Mouse (Mus musculus) embryonic fibroblast, embryonic 13.5 days (primary cell): ENCODE data around the gene Herc2. TPM values are rescaled to one million over a fixed set of nuclear protein-coding genes. Genes with fewer than 3 reads are reported as not detected.
"Not testable (repeated sequence)": the region's sequence is repeated elsewhere in the genome, so short reads cannot be mapped to it uniquely, and the experiment has no call there.

Source experiments
- H3K27ac ChIP-seq: 2 replicates; pipeline ENCODE4 v1.5.1; 2012; ENCODE audit warnings: low read length, control low read depth, inconsistent platforms; ENCODE audit not compliant: insufficient read depth
- H3K4me1 ChIP-seq: 2 replicates; pipeline ENCODE4 v1.6.1; 2011; ENCODE audit warnings: low read length; ENCODE audit not compliant: control insufficient read depth, insufficient read depth
- H3K4me3 ChIP-seq: 2 replicates; pipeline ENCODE4 v1.5.1; 2011; ENCODE audit warnings: mild to moderate bottlenecking, control low read depth, low read length; ENCODE audit not compliant: insufficient read depth
- CTCF ChIP-seq: IDR thresholded peaks from 2 replicates; pipeline ENCODE4 v1.5.1; 2011; ENCODE audit warnings: mild to moderate bottlenecking, control low read depth, low read length, moderate library complexity, borderline replicate concordance; ENCODE audit not compliant: insufficient read depth
- POLR2A ChIP-seq: IDR thresholded peaks from 2 replicates; pipeline ENCODE4 v1.6.1; 2011; ENCODE audit warnings: low read depth, mild to moderate bottlenecking, control low read depth, low read length, moderate library complexity
- polyA plus RNA-seq: library from polyadenylated mRNA; stranded (reverse); fragments of >200 nt; gene quantifications from 2 replicates; pipeline ENCODE4 v1.2.4, GENCODE M21; 2011; ENCODE audit warnings: low read depth; ENCODE audit not compliant: missing spikeins, insufficient read length

The Herc2 gene
- 55.5 and 58.3 TPM in 2 replicates for polyA plus RNA-seq

GRCm38 (mm10) chr7:56049831-56050321 lies at the start of gene Herc2:
Herc2 (plus strand) TSS chr7:56050196.
- Histone ChIP-seq H3K27ac (peak within 1 kb of the TSS; percentile 65), H3K4me3 (peak within 1 kb of the TSS; percentile 81), H3K4me1 (peaks cover 6% of the 10 kb centered on the region; the same call in 1 of the 2 replicates)
- TF ChIP-seq CTCF (no peak), POLR2A (peak; percentile 85)

DNA sequence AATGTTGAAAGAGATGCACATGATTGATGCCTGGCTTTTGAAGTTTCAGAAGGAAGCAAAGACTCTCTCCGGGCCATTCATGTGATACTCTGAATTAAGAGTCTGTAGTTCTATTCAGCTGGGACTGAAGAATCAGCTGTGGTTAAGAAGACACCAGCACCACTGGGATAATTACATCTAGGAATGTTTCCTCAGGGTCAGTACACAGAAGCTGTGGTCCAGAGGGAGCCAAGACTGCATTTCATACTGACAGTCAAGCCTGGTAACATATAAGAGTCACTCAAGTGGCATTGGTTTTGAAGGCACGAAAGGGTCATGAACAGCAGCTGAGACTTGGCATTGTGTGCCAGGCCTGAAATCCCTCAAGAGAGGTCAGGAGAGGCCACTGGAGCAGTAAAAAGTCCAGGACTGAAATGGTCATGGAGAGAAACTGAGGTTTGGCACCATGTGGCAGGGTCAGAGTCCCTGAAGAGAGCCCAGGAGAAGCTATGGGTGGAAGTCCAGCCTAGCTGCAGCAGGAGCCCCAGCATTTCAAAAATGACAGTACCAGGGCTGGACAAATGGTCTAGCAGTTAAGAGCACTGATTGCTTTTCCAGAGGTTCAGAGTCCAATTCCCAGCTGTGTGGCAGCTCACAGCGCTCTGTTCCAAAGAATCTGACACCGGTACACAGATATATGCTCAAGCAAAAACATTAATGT lies 39.5 kb upstream of the Herc2 start:
- no peak for TF ChIP-seq CTCF
- TF ChIP-seq POLR2A = no peak
- H3K4me1 ChIP-seq = no peaks in the 10 kb centered on the region
- no peak overlapping the region for H3K4me3 ChIP-seq
- no peak overlapping the region for H3K27ac ChIP-seq

DNA sequence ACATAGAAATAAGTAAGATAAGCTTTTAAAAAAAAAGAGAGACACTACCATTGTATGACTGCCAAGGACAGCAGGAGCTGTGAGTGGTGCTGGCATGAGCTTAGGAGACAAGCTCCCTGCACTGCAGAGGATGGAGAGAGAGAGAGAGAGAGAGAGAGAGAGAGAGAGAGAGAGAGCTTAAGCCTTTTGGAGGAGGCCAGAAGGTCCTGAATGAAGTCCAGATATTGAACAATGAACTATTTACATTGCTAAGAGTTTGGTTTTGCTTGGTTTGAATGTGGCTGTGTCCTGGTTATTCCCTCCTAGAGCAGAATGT lies 39.0 kb upstream of the Herc2 start:
- no peak for TF ChIP-seq POLR2A
- no peak for TF ChIP-seq CTCF
- Histone ChIP-seq H3K4me1 (no peaks in the 10 kb centered on the region), H3K27ac (no peak overlapping the region), H3K4me3 (no peak overlapping the region)

GRCm38 (mm10) chr7:56013261-56014001 lies 36.6 kb upstream of the Herc2 start:
- no peaks in the 10 kb centered on the region for H3K4me1 ChIP-seq
- no peak for TF ChIP-seq CTCF
- no peak for TF ChIP-seq POLR2A
- no peak overlapping the region for H3K27ac ChIP-seq
- no peak overlapping the region for H3K4me3 ChIP-seq

DNA sequence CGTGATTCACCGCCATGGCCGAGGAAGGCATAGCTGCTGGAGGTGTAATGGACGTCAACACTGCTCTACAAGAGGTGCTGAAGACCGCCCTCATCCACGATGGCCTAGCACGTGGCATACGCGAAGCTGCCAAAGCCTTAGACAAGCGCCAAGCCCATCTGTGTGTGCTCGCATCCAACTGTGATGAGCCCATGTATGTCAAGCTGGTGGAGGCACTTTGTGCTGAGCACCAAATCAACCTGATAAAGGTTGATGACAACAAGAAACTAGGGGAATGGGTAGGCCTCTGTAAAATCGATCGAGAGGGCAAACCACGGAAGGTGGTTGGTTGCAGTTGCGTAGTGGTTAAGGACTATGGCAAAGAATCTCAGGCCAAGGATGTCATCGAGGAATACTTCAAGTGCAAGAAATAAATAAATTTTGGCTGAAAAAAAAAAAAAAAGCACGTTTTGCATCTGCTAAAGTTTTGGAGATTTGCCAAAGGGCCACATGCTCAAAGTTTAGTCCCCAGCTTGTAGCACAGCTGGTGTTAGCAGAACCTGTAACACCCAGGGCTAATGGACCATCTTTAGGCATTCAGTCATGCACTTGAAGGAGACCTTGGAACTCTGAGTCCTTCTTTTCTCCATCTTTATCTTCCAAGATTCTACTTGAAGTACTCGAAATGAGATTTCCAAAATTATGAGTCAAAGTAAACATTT lies 35.8 kb upstream of the Herc2 start:
- not testable (repeated sequence) for H3K4me3 ChIP-seq, H3K27ac ChIP-seq, H3K4me1 ChIP-seq

DNA sequence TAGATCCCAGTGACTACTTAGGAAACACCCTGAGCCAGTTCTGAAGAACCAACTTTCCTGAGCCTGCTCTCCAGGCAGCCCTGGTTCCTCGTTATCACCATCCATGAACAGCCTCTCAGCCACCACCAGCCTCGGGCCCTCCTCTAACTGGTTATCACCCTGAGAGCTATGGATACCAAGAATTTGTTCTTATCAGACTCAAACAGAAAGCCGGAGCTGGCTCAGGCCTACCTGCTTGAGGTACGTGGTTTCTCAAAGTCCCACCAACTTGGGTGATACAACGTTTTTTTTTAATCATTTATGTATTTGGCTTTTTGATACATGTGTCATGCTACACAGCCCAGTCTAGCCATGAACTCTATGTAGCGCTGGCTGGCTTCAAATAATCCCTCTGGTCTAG lies 34.8 kb upstream of the Herc2 start:
- no peaks in the 10 kb centered on the region for H3K4me1 ChIP-seq
- no peak overlapping the region for H3K27ac ChIP-seq
- H3K4me3 ChIP-seq = no peak overlapping the region
- no peak for TF ChIP-seq CTCF
- TF ChIP-seq POLR2A = no peak

DNA sequence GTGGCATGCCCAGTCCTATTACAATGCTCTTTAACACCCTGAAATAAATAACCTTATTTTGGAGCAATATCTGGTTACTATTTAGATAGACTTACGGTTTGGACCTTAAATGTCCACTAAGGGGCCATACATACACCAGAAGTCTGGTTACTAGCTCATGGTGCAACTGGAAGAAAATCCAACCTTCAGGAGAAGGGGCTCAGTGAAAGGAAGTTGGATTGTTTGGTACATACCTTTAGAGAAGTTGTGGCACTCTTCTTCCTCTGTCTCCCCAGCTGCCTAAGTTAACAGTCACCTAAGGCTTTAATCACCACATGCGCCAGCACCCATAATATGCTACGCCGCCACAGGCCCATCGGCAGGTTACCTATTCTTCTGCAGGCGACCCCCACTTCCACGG lies 34.2 kb upstream of the Herc2 start:
- Histone ChIP-seq H3K4me1 (no peaks in the 10 kb centered on the region), H3K4me3 (no peak overlapping the region), H3K27ac (no peak overlapping the region)
- no peak for TF ChIP-seq POLR2A

GRCm38 (mm10) chr7:56017761-56018160 lies 32.2 kb upstream of the Herc2 start:
- TF ChIP-seq CTCF = no peak
- no peak for TF ChIP-seq POLR2A
- no peak overlapping the region for H3K27ac ChIP-seq
- H3K4me1 ChIP-seq = no peaks in the 10 kb centered on the region
- no peak overlapping the region for H3K4me3 ChIP-seq

GRCm38 (mm10) chr7:56018446-56018971 lies 31.5 kb upstream of the Herc2 start:
- peak overlapping the region; percentile 89 for H3K4me3 ChIP-seq
- no peak overlapping the region for H3K27ac ChIP-seq
- TF ChIP-seq POLR2A (no peak), CTCF (no peak)
- no peaks in the 10 kb centered on the region for H3K4me1 ChIP-seq
